Mouse (Mus musculus) embryonic fibroblast, embryonic 13.5 days (primary cell): ENCODE measurements around the gene Smtn.

Experiments
- CTCF ChIP-seq: IDR thresholded peaks from 2 replicates; pipeline ENCODE4 v1.5.1; 2011; ENCODE audit warnings: mild to moderate bottlenecking, control low read depth, low read length, moderate library complexity, borderline replicate concordance; ENCODE audit not compliant: insufficient read depth
- POLR2A ChIP-seq: IDR thresholded peaks from 2 replicates; pipeline ENCODE4 v1.6.1; 2011; ENCODE audit warnings: low read depth, mild to moderate bottlenecking, control low read depth, low read length, moderate library complexity

DNA sequence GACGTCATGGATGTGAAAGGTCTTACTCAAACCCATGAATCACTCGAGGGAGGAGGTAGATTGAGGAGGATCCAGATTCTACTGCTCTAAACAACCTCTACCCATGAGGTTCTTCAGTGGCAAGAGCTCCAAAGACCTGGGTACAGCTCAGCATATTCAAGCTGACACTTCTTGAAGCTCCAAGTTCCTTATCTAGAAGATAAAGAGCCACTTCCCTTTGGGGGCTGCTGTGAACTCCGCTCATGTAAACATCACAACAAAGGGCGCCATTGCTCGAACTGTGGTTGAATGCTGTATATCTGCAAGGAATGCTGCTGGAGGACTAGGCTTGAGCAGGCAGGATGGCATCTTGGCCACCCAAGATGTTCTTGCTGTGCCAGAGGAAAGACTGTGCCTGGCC lies 51.4 kb downstream of the Smtn start:
- no peak for TF ChIP-seq CTCF
- no peak for TF ChIP-seq POLR2A
